Mouse (Mus musculus): ENCODE measurements around the gene Bcl9. TPM values are rescaled to one million over a fixed set of nuclear protein-coding genes. Genes with fewer than 3 reads are reported as not detected.
A peak's percentile ranks its signal among the peaks of the same experiment; 100 is the strongest.

Gene Bcl9
- polyA plus RNA-seq, 1 experiment from 2014 or later, result 3.5 TPM

DNA sequence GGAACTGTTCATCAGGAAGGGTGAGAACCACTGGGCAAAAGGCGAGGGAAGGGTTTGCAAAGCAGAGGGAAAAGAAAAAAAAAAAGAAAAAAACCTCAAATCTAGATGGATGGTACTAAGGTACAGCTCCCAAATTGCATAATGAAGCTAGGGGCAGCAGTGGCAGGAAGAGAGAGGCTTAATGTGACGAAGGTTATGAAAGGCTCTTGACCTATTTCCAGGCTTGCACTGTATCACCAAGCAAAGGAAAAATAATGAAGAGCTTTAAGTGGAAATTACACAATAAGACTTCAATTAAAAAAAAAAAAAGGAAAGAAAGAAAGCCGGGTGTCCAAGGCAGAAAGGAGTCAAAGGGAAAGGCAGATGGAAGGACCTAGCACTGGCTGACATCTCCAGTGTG lies 19.6 kb upstream of the Bcl9 start:
- H3K27me3 ChIP-seq, result no peaks in the 10 kb centered on the region
- no peak for ATAC-seq (ENCODE audit: insufficient read depth)
- no peaks in the 10 kb centered on the region for H3K4me1 ChIP-seq (replicated peaks)
- no peaks in the 10 kb centered on the region for H3K9me3 ChIP-seq (replicated peaks)
- H3K9ac ChIP-seq, result no peak overlapping the region
- no peak overlapping the region for H3K27ac ChIP-seq (replicated peaks)
- no peaks in the 10 kb centered on the region for H3K36me3 ChIP-seq (replicated peaks)
- WGBS (ENCODE audit: insufficient replicate concordance), result 44% methylated on average over 3 of the region's 3 CpGs
- no peak overlapping the region for H3K4me3 ChIP-seq (replicated peaks)
- no peak overlapping the region for H3K4me2 ChIP-seq

DNA sequence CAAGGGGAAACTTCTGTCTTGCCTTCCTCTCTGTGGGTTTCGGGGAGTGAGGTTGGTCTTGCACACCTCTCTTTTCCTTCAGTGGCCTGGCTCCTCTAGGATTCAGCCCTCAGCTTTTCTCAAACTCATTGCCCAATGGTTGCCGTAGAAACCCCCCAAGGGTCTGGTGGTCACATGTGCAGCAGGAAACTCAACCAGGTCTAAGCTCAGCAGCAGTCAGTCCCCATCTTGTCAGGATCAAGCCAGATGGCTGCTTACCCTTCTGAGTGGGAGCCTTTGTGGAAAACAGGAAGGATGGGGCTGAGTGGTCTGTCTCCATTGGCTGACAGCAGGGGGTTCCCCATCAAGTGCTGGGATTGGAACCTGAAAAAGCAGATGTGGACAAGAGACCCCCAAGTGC lies 15.7 kb upstream of the Bcl9 start:
- Histone ChIP-seq H3K36me3 (replicated peaks) (no peaks in the 10 kb centered on the region), H3K27me3 (peaks cover 4% of the 10 kb centered on the region; the same call in 1 of the 2 replicates), H3K4me1 (replicated peaks) (no peaks in the 10 kb centered on the region), H3K9me3 (replicated peaks) (no peaks in the 10 kb centered on the region), H3K27ac (replicated peaks) (no peak overlapping the region), H3K9ac (no peak overlapping the region), H3K4me2 (no peak overlapping the region), H3K4me3 (replicated peaks) (no peak overlapping the region)
- no peak for ATAC-seq (ENCODE audit: insufficient read depth)
- 56% methylated on average over 2 of the region's 2 CpGs for WGBS (ENCODE audit: insufficient replicate concordance)

DNA sequence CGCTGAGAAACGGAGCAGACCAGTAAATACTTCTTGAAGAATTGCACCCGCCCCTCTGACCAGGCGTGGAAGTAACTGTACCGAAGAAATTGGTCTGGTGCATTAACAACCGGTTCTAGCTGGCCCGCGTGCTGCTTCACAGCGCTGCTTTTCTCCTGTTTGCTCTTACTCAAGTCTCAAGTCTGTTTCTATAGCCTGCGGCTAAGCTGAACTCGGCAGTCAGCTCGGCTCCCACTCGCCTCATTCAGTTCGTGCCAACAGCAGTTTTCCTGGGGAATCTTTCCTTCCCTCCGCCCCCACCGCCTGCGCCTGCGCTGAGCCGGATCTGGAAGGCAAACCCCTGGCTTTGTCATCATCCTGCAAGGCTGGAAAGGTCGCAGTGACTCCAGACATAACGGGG lies 14.3 kb upstream of the Bcl9 start:
- H3K27me3 ChIP-seq, result peaks cover 4% of the 10 kb centered on the region; the same call in 1 of the 2 replicates
- ATAC-seq (ENCODE audit: insufficient read depth), result no peak
- no peak overlapping the region for H3K27ac ChIP-seq (replicated peaks)
- 30% methylated on average over 21 of the region's 21 CpGs for WGBS (ENCODE audit: insufficient replicate concordance)
- no peaks in the 10 kb centered on the region for H3K9me3 ChIP-seq (replicated peaks)
- H3K9ac ChIP-seq, result no peak overlapping the region
- 0 out of 2 replicates have a peak overlapping the region, but pooled peaks have one; percentile 17 for H3K4me3 ChIP-seq (replicated peaks)
- no peaks in the 10 kb centered on the region for H3K4me1 ChIP-seq (replicated peaks)
- no peaks in the 10 kb centered on the region for H3K36me3 ChIP-seq (replicated peaks)
- H3K4me2 ChIP-seq, result no peak overlapping the region

DNA sequence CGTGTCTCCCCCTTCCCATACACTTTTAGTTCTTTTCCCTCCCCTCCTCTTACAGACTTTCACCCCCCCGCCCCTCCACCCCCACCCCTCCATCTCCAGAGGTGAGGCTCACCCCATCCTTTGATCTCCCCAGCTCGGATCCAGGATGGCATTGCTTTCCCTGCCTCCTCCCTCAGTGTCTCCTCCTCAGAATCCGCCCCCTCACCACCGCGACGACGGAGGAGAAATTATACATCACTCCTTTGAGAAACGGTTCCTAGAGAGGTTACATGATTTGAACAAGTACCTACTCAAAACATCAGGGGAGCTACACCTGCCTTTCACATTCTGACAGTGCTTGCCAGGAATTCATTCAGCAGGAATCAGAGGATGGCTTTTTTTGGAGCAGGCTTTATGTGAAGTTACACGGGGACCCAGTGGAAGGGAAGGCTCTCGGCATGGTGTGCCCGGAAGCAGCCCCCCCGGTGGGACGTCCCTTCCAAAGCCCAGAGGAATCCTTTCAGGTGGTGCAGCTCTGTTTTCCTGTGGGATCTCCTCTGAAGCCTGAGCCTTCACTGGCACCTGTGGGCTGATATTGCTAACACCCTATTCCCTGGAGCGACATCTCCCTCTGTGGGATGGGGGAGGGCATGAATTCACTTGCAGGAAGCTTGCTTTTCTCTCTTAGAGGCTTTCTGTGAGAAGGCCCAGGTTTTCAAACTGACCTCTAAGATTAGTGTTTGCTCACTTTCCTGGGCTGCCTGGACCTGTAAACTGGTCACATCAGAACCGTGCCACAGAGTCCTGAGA lies 12.2 kb upstream of the Bcl9 start:
- Histone ChIP-seq H3K4me1 (replicated peaks) (no peaks in the 10 kb centered on the region), H3K27ac (replicated peaks) (no peak overlapping the region), H3K36me3 (replicated peaks) (no peaks in the 10 kb centered on the region), H3K4me3 (replicated peaks) (no peak overlapping the region), H3K4me2 (no peak overlapping the region), H3K27me3 (peaks cover 4% of the 10 kb centered on the region; the same call in 1 of the 2 replicates), H3K9ac (no peak overlapping the region), H3K9me3 (replicated peaks) (no peaks in the 10 kb centered on the region)
- ATAC-seq (ENCODE audit: insufficient read depth), result no peak
- 8% methylated on average over 16 of the region's 16 CpGs for WGBS (ENCODE audit: insufficient replicate concordance)

GRCm38 (mm10) chr3:97308440-97308839 lies 10.7 kb upstream of the Bcl9 start:
- Histone ChIP-seq H3K27ac (replicated peaks) (no peak overlapping the region), H3K4me1 (replicated peaks) (no peaks in the 10 kb centered on the region), H3K9ac (no peak overlapping the region), H3K9me3 (replicated peaks) (no peaks in the 10 kb centered on the region), H3K27me3 (peaks cover 4% of the 10 kb centered on the region; the same call in 1 of the 2 replicates), H3K36me3 (replicated peaks) (no peaks in the 10 kb centered on the region), H3K4me2 (no peak overlapping the region), H3K4me3 (replicated peaks) (no peak overlapping the region)
- 54% methylated on average over 2 of the region's 2 CpGs for WGBS (ENCODE audit: insufficient replicate concordance)
- no peak for ATAC-seq (ENCODE audit: insufficient read depth)

DNA sequence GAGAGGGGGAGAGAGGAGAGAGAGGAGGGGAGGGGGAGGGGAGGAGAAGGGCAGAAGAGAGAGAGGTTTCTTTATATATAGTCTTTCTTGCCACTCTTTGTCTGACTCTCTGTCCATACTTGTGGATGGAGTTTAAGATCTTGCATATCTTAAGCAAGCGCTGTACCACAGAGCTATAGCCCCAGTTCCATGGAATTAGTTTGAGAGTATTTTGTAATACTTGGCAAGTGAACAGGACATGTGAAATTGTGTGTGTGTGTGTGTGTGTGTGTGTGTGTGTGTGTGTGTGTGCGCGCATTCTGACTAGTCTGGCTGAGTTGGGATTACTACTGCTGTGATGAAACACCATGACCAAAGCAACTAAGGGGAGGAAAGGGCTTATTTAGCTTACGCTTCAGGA lies 8.2 kb upstream of the Bcl9 start:
- H3K9ac ChIP-seq, result no peak overlapping the region
- no peak overlapping the region for H3K4me3 ChIP-seq (replicated peaks)
- no peaks in the 10 kb centered on the region for H3K9me3 ChIP-seq (replicated peaks)
- peaks cover 4% of the 10 kb centered on the region; the same call in 1 of the 2 replicates for H3K27me3 ChIP-seq
- H3K27ac ChIP-seq (replicated peaks), result no peak overlapping the region
- no peaks in the 10 kb centered on the region for H3K4me1 ChIP-seq (replicated peaks)
- 80% methylated on average over 4 of the region's 4 CpGs for WGBS (ENCODE audit: insufficient replicate concordance)
- no peak overlapping the region for H3K4me2 ChIP-seq
- H3K36me3 ChIP-seq (replicated peaks), result no peaks in the 10 kb centered on the region
- ATAC-seq (ENCODE audit: insufficient read depth), result no peak

- Histone ChIP-seq H3K36me3 (replicated peaks) (no peaks in the 10 kb centered on the region), H3K4me3 (replicated peaks) (no peak overlapping the region), H3K27ac (replicated peaks) (no peak overlapping the region), H3K4me2 (no peak overlapping the region), H3K9ac (no peak overlapping the region), H3K27me3 (peaks cover 5% of the 10 kb centered on the region; the same call in 1 of the 2 replicates), H3K4me1 (replicated peaks) (peaks cover 9% of the 10 kb centered on the region), H3K9me3 (replicated peaks) (no peaks in the 10 kb centered on the region)
- no peak for ATAC-seq (ENCODE audit: insufficient read depth)
- WGBS (ENCODE audit: insufficient replicate concordance), result 35% methylated on average over 7 of the region's 7 CpGs
Measured at GRCm38 (mm10) chr3:97301586-97301985, 3.9 kb upstream of the Bcl9 start.

- no peaks in the 10 kb centered on the region for H3K36me3 ChIP-seq (replicated peaks)
- H3K4me3 ChIP-seq (replicated peaks), result no peak overlapping the region
- no peak for ATAC-seq (ENCODE audit: insufficient read depth)
- no peaks in the 10 kb centered on the region for H3K9me3 ChIP-seq (replicated peaks)
- H3K9ac ChIP-seq, result no peak overlapping the region
- no peak overlapping the region for H3K4me2 ChIP-seq
- peaks cover 9% of the 10 kb centered on the region for H3K4me1 ChIP-seq (replicated peaks)
- WGBS (ENCODE audit: insufficient replicate concordance), result 71% methylated on average over 7 of the region's 7 CpGs
- peaks cover 5% of the 10 kb centered on the region; the same call in 1 of the 2 replicates for H3K27me3 ChIP-seq
- no peak overlapping the region for H3K27ac ChIP-seq (replicated peaks)
Measured at GRCm38 (mm10) chr3:97300370-97300769, 2.7 kb upstream of the Bcl9 start.

DNA sequence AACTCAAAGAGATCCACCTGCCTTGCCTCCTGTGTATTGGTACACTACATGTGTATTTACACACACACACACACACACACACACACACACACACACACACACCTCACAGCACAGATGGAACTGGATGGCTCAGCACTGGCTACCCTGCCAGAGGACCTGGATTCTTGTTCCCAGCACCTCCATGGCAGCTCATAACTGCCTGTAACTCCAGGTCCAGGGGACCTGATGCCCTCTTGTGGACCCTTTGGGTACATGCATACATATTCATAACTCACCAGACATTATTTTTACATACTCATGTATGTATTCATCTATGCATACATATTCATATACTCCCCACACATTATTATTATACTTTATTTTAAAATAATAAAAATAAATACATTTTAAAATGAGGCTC lies 2.2 kb upstream of the Bcl9 start:
- peaks cover 5% of the 10 kb centered on the region; the same call in 1 of the 2 replicates for H3K27me3 ChIP-seq
- H3K9me3 ChIP-seq (replicated peaks), result no peaks in the 10 kb centered on the region
- H3K4me2 ChIP-seq, result no peak overlapping the region
- no peak overlapping the region for H3K4me3 ChIP-seq (replicated peaks)
- H3K36me3 ChIP-seq (replicated peaks), result no peaks in the 10 kb centered on the region
- no peak for ATAC-seq (ENCODE audit: insufficient read depth)
- H3K9ac ChIP-seq, result no peak overlapping the region
- no peak overlapping the region for H3K27ac ChIP-seq (replicated peaks)
- H3K4me1 ChIP-seq (replicated peaks), result peaks cover 9% of the 10 kb centered on the region

GRCm38 (mm10) chr3:97298856-97299465 lies 1.2 kb upstream of the Bcl9 start:
- Histone ChIP-seq H3K27me3 (peaks cover 5% of the 10 kb centered on the region; the same call in 1 of the 2 replicates), H3K4me2 (no peak overlapping the region), H3K4me3 (replicated peaks) (no peak overlapping the region), H3K4me1 (replicated peaks) (peaks cover 9% of the 10 kb centered on the region), H3K27ac (replicated peaks) (no peak overlapping the region), H3K36me3 (replicated peaks) (no peaks in the 10 kb centered on the region), H3K9me3 (replicated peaks) (no peaks in the 10 kb centered on the region), H3K9ac (no peak overlapping the region)
- 52% methylated on average over 10 of the region's 10 CpGs for WGBS (ENCODE audit: insufficient replicate concordance)
- ATAC-seq (ENCODE audit: insufficient read depth), result no peak

DNA sequence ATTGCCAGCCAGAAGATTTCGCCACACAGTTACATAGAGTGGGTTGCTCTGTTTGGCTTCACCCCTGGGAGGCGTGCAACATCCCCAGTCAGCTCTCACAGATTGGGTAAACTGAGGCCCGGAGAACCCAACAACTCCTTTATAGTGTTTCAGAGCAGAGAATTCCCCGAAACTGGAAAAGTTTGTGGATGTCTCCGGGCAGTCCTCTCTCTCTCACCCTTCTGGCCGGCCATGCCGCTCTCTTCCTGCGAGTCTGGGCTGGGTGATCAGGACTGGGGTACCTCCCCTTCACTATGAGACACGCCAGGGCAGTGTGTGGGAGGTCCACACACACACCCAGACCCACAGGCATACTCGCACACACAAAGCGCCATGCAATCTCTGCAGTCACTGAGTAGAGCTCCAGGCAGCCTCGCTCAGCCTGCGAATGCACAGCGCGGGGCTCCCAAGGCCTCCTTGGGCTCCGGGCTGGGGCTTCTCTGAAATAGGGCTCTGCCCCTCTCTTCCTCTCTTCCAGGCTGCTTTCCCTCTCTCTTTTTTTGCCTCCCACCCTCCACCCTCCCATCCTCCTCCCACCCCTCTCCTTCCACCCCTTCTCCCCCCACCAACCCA lies 670 bp downstream of the Bcl9 start:
- WGBS (ENCODE audit: insufficient replicate concordance), result 9% methylated on average over 16 of the region's 16 CpGs
- no peaks in the 10 kb centered on the region for H3K36me3 ChIP-seq (replicated peaks)
- H3K4me2 ChIP-seq, result peak overlapping the region; percentile 59
- H3K27me3 ChIP-seq, result peaks cover 5% of the 10 kb centered on the region; the same call in 1 of the 2 replicates
- H3K4me3 ChIP-seq (replicated peaks), result peak overlapping the region; percentile 51
- H3K4me1 ChIP-seq (replicated peaks), result peaks cover 9% of the 10 kb centered on the region
- H3K9me3 ChIP-seq (replicated peaks), result no peaks in the 10 kb centered on the region
- no peak; the same call in 1 of the 2 replicates for ATAC-seq (ENCODE audit: insufficient read depth)
- no peak overlapping the region for H3K27ac ChIP-seq (replicated peaks)
- H3K9ac ChIP-seq, result peak overlapping the region; percentile 19
